Mouse (Mus musculus): ENCODE data around the gene Tube1. TPM values are rescaled to one million over a fixed set of nuclear protein-coding genes. Genes with fewer than 3 reads are reported as not detected.

Gene Tube1
- polyA plus RNA-seq, 1 experiment from 2014 or later, result 1.8 TPM

DNA sequence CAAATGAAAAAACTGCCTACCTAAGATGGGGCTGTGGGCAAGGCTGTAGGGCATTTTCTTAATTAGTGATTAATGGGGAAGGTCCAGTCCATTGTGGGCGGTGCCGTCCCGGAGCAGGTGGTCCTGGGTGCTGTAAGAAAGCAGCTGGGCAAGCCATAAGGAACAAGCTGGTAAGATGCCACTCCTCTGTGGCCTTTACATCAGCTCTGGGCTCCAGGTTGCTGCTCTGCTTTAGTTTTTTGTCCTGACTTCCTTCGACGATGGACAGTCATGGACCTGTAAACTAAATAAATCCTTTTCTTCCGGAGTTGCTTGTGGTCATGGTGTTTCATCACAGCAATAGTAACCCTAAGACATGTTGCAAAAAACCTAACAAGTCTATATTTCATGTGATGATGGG is 36.9 kb downstream of the Tube1 start:
- no peak for TF ChIP-seq CTCF (IDR thresholded peaks at IDR 0.05)
- no peak for TF ChIP-seq EP300 (IDR thresholded peaks at IDR 0.05)
- H3K4me3 ChIP-seq (ENCODE audit: low read depth, low read length), result no peak overlapping the region
- H3K36me3 ChIP-seq (ENCODE audit: insufficient read depth, low read length), result no peaks in the 10 kb centered on the region
- H3K27ac ChIP-seq (ENCODE audit: low read length), result no peak overlapping the region
- WGBS, result 11% methylated on average over 6 of the region's 6 CpGs
- DNase-seq (ENCODE audit: low spot score), result peak; percentile 19
- H3K9ac ChIP-seq (replicated peaks; ENCODE audit: low read depth), result no peak overlapping the region
- no peak overlapping the region for H3K4me2 ChIP-seq (replicated peaks; ENCODE audit: low read depth, low read length)
- H3K4me1 ChIP-seq (ENCODE audit: insufficient read depth, low read depth, low read length), result peaks cover 20% of the 10 kb centered on the region
- H3K9me3 ChIP-seq (ENCODE audit: low read length), result no peaks in the 10 kb centered on the region
- no peak for ATAC-seq
- H3K27me3 ChIP-seq (replicated peaks; ENCODE audit: insufficient read depth, low read length), result no peaks in the 10 kb centered on the region

DNA sequence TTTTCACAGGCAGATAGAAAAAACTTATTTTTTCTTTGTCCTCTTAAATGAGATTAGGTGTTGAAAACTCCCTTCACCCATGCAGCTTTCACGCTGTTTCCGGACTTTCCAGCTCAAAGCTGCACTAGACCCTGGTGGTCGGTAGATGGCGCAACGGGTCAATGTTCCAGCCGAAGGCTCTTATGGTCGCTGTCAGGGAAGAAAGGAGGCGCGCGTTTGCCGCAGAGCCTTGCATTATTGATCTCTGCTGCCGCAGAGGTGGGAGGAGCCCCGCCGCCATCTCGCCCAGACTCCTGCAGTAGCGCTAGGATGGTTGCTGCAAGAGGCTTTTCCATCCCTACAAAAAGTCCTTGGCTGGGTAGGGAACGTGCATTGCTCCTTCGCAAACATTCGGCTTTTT is 37.4 kb downstream of the Tube1 start:
- WGBS, result under 1% methylated on average over 19 of the region's 19 CpGs
- peaks cover 18% of the 10 kb centered on the region for H3K4me1 ChIP-seq (ENCODE audit: insufficient read depth, low read depth, low read length)
- peak overlapping the region; percentile 78 for H3K27ac ChIP-seq (ENCODE audit: low read length)
- no peaks in the 10 kb centered on the region for H3K9me3 ChIP-seq (ENCODE audit: low read length)
- peak; percentile 96 for TF ChIP-seq CTCF (IDR thresholded peaks at IDR 0.05)
- 0 out of 2 replicates have a peak, but pooled peaks have one; percentile 46 for TF ChIP-seq EP300 (IDR thresholded peaks at IDR 0.05)
- DNase-seq (ENCODE audit: low spot score), result peak; percentile 94
- 0 out of 2 replicates have a peak overlapping the region, but pooled peaks have one; percentile 9 for H3K9ac ChIP-seq (replicated peaks; ENCODE audit: low read depth)
- peak; percentile 89 for ATAC-seq
- peak overlapping the region; percentile 43 for H3K4me3 ChIP-seq (ENCODE audit: low read depth, low read length)
- no peaks in the 10 kb centered on the region for H3K36me3 ChIP-seq (ENCODE audit: insufficient read depth, low read length)
- peak overlapping the region; percentile 72 for H3K4me2 ChIP-seq (replicated peaks; ENCODE audit: low read depth, low read length)
- no peaks in the 10 kb centered on the region for H3K27me3 ChIP-seq (replicated peaks; ENCODE audit: insufficient read depth, low read length)

DNA sequence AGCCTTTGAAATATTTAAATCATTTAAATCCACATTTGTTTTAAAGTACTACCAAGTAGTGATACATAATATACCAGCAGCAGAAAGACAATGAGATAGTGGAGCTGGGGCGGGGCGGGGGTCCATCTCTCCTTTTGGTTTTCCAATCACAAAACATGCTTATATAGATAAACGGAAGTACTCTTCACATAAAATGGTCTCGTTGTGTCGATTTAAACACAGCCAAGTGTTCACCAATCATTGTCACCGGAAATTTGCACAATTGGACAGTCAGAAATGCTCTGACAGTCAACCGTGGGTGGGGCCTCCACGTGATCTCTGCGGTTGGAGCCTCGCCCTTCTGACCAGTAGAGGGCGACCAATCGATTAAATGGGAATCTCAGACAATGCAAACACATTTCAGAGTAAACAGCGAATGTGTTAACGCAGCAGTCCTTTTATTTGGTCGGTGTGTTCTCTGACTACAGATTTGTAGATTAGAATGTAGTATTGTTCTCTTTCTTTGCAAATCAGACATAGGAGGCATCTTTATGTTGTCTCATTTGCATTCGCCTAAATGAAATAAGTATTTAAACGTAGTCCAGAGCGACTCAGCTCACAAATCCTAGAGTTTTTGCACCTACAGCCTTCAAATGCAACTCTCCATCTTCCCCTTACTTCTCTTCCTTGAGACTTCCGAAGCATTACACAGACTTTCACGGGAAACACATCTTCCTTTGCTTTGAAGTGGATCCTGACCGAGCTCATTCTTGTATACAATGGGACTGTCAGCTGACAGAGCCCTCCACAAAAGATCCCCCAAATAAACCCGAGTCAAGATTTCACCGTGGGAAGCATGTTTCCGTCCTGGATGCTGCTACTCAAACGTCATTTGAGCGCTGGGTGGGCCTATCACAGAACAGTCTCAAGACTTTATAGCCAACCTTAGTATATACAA is 38.1 kb downstream of the Tube1 start:
- 11% methylated on average over 26 of the region's 26 CpGs for WGBS
- no peaks in the 10 kb centered on the region for H3K36me3 ChIP-seq (ENCODE audit: insufficient read depth, low read length)
- no peak for TF ChIP-seq EP300 (IDR thresholded peaks at IDR 0.05)
- TF ChIP-seq CTCF (IDR thresholded peaks at IDR 0.05), result peak; percentile 81
- no peaks in the 10 kb centered on the region for H3K9me3 ChIP-seq (ENCODE audit: low read length)
- peaks cover 15% of the 10 kb centered on the region for H3K4me1 ChIP-seq (ENCODE audit: insufficient read depth, low read depth, low read length)
- ATAC-seq (peak; percentile 74), DNase-seq (ENCODE audit: low spot score) (peak; percentile 94)
- no peaks in the 10 kb centered on the region for H3K27me3 ChIP-seq (replicated peaks; ENCODE audit: insufficient read depth, low read length)
- peak overlapping the region; percentile 72 for H3K4me2 ChIP-seq (replicated peaks; ENCODE audit: low read depth, low read length)
- H3K27ac ChIP-seq (ENCODE audit: low read length), result peak overlapping the region; percentile 78
- H3K4me3 ChIP-seq (ENCODE audit: low read depth, low read length), result peak overlapping the region; percentile 43
- 0 out of 2 replicates have a peak overlapping the region, but pooled peaks have one; percentile 9 for H3K9ac ChIP-seq (replicated peaks; ENCODE audit: low read depth)

- Histone ChIP-seq H3K27me3 (replicated peaks; ENCODE audit: insufficient read depth, low read length) (no peaks in the 10 kb centered on the region), H3K36me3 (ENCODE audit: insufficient read depth, low read length) (no peaks in the 10 kb centered on the region), H3K4me1 (ENCODE audit: insufficient read depth, low read depth, low read length) (peaks cover 15% of the 10 kb centered on the region), H3K9ac (replicated peaks; ENCODE audit: low read depth) (no peak overlapping the region), H3K4me3 (ENCODE audit: low read depth, low read length) (no peak overlapping the region), H3K27ac (ENCODE audit: low read length) (peak overlapping the region; percentile 43), H3K4me2 (replicated peaks; ENCODE audit: low read depth, low read length) (peak overlapping the region; percentile 72), H3K9me3 (ENCODE audit: low read length) (no peaks in the 10 kb centered on the region)
- TF ChIP-seq CTCF (IDR thresholded peaks at IDR 0.05) (no peak), EP300 (IDR thresholded peaks at IDR 0.05) (no peak)
- 55% methylated on average over 6 of the region's 6 CpGs for WGBS
- ATAC-seq (no peak), DNase-seq (ENCODE audit: low spot score) (peak; percentile 17)
Measured at GRCm38 (mm10) chr10:39172540-39172931, 38.8 kb downstream of the Tube1 start.

DNA sequence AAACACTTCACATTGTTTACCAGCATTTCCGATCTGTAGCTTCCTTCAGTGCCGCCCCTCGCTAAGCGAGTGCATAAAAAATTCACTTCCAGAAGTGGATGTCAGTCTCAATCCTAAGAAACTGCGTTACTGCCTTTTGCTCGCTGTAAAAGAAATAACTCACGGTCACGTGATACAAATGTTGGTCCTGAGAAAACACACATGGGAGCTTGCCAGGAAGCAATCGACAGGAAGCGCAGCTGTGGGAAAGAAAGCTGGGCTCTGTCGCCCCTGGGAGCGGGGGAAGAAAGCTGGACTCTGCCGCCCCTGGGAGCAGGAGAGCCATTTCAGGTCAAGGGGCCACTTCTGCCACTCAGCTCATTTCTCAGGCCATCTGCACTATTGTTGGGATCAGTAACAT is 39.3 kb downstream of the Tube1 start:
- Histone ChIP-seq H3K4me1 (ENCODE audit: insufficient read depth, low read depth, low read length) (peaks cover 15% of the 10 kb centered on the region), H3K36me3 (ENCODE audit: insufficient read depth, low read length) (no peaks in the 10 kb centered on the region), H3K27ac (ENCODE audit: low read length) (peak overlapping the region; percentile 43), H3K4me2 (replicated peaks; ENCODE audit: low read depth, low read length) (peak overlapping the region; percentile 42), H3K9ac (replicated peaks; ENCODE audit: low read depth) (no peak overlapping the region), H3K4me3 (ENCODE audit: low read depth, low read length) (peak overlapping the region; percentile 14; the same call in 1 of the 2 replicates), H3K27me3 (replicated peaks; ENCODE audit: insufficient read depth, low read length) (no peaks in the 10 kb centered on the region), H3K9me3 (ENCODE audit: low read length) (no peaks in the 10 kb centered on the region)
- DNase-seq (ENCODE audit: low spot score), result peak; percentile 80
- no peak for TF ChIP-seq CTCF (IDR thresholded peaks at IDR 0.05)
- peak; percentile 26; the same call in 1 of the 2 replicates for TF ChIP-seq EP300 (IDR thresholded peaks at IDR 0.05)
- ATAC-seq, result peak; percentile 6; the same call in 1 of the 2 replicates
- WGBS, result 8% methylated on average over 13 of the region's 13 CpGs

DNA sequence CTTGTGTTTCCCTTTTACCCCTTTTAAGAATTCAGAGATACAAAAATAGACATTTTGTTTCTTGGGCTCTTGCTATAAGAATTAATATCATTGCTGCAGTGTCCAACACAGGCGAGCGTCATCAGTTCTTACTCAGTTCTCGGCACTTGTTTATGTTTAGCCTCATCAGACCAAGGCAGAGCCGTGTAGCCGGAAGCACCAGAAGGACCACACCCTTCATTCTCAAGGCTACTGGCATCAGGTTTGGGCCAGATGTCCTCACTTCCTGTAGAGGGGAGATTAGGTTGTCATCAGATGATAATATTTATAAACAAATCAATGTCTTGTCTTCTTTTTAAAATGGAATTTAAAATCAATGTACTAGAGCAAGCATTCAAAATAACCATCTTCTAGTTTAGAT is 43.2 kb downstream of the Tube1 start:
- Histone ChIP-seq H3K9me3 (ENCODE audit: low read length) (no peaks in the 10 kb centered on the region), H3K4me1 (ENCODE audit: insufficient read depth, low read depth, low read length) (peaks cover 7% of the 10 kb centered on the region), H3K9ac (replicated peaks; ENCODE audit: low read depth) (no peak overlapping the region), H3K27me3 (replicated peaks; ENCODE audit: insufficient read depth, low read length) (no peaks in the 10 kb centered on the region), H3K4me2 (replicated peaks; ENCODE audit: low read depth, low read length) (no peak overlapping the region), H3K4me3 (ENCODE audit: low read depth, low read length) (no peak overlapping the region), H3K27ac (ENCODE audit: low read length) (no peak overlapping the region), H3K36me3 (ENCODE audit: insufficient read depth, low read length) (no peaks in the 10 kb centered on the region)
- DNase-seq (ENCODE audit: low spot score) (peak; percentile 52), ATAC-seq (peak; percentile 74)
- WGBS, result 52% methylated on average over 5 of the region's 5 CpGs
- no peak for TF ChIP-seq CTCF (IDR thresholded peaks at IDR 0.05)
- peak; percentile 89 for TF ChIP-seq EP300 (IDR thresholded peaks at IDR 0.05)

Measured in lung, postnatal 0 days (tissue).